Mouse (Mus musculus): ENCODE measurements around the gene Slco1b2. TPM values are rescaled to one million over a fixed set of nuclear protein-coding genes. Genes with fewer than 3 reads are reported as not detected.
"Not testable (repeated sequence)": the region's sequence is repeated elsewhere in the genome, so short reads cannot be mapped to it uniquely, and the experiment has no call there.

Slco1b2 gene
- 0.05 TPM in 1 of 2 replicates, not detected in the other for polyA plus RNA-seq (2015; fragmentation: Nextera tagmentation; extraction: Ambion mirVana)

GRCm38 (mm10) chr6:141629291-141629690, at the start of gene Slco1b2:
TSS of gene Slco1b2 (plus strand) at chr6:141629518.
- Histone ChIP-seq H3K4me2 (replicated peaks) (no peak within 1 kb of the TSS), H3K27me3 (replicated peaks) (no peaks in the 10 kb centered on the region), H3K9ac (no peak within 1 kb of the TSS), H3K27ac (no peak within 1 kb of the TSS), H3K36me3 (no peaks in the 10 kb centered on the region), H3K4me3 (replicated peaks) (no peak within 1 kb of the TSS), H3K4me1 (replicated peaks) (no peaks in the 10 kb centered on the region), H3K9me3 (no peaks in the 10 kb centered on the region)
- no peak for ATAC-seq
- 78% methylated on average over 3 of the region's 3 CpGs for WGBS

GRCm38 (mm10) chr6:141584791-141585403, 44.4 kb upstream of the Slco1b2 start:
- H3K9ac ChIP-seq, result no peak overlapping the region
- no peaks in the 10 kb centered on the region for H3K27me3 ChIP-seq (replicated peaks)
- WGBS, result 79% methylated on average over 1 of the region's 1 CpGs
- H3K4me3 ChIP-seq (replicated peaks), result no peak overlapping the region
- H3K4me2 ChIP-seq (replicated peaks), result no peak overlapping the region
- no peak for ATAC-seq
- H3K9me3 ChIP-seq, result no peaks in the 10 kb centered on the region
- no peak overlapping the region for H3K27ac ChIP-seq
- H3K36me3 ChIP-seq, result no peaks in the 10 kb centered on the region
- H3K4me1 ChIP-seq (replicated peaks), result no peaks in the 10 kb centered on the region

- Histone ChIP-seq H3K4me3 (replicated peaks) (no peak overlapping the region), H3K27ac (no peak overlapping the region), H3K36me3 (no peaks in the 10 kb centered on the region), H3K9me3 (no peaks in the 10 kb centered on the region), H3K4me2 (replicated peaks) (no peak overlapping the region), H3K27me3 (replicated peaks) (no peaks in the 10 kb centered on the region), H3K9ac (no peak overlapping the region), H3K4me1 (replicated peaks) (no peaks in the 10 kb centered on the region)
- peak; percentile 74 for ATAC-seq
- WGBS, result 20% methylated on average over 1 of the region's 1 CpGs
These were observed 39.3 kb upstream of the Slco1b2 start for GRCm38 (mm10) chr6:141590002-141590401.

- not testable (repeated sequence) for H3K27me3 ChIP-seq (replicated peaks); H3K27ac ChIP-seq; H3K4me1 ChIP-seq (replicated peaks); H3K4me3 ChIP-seq (replicated peaks); H3K9ac ChIP-seq; H3K36me3 ChIP-seq; H3K9me3 ChIP-seq; H3K4me2 ChIP-seq (replicated peaks)
- 19% methylated on average over 4 of the region's 4 CpGs for WGBS
- peak; percentile 81 for ATAC-seq
These were observed 38.6 kb upstream of the Slco1b2 start for GRCm38 (mm10) chr6:141590598-141591200.

- Histone ChIP-seq H3K27me3 (replicated peaks) (no peaks in the 10 kb centered on the region), H3K9ac (no peak overlapping the region), H3K4me1 (replicated peaks) (no peaks in the 10 kb centered on the region), H3K36me3 (no peaks in the 10 kb centered on the region), H3K9me3 (peaks cover 3% of the 10 kb centered on the region; the same call in 1 of the 2 replicates), H3K4me2 (replicated peaks) (no peak overlapping the region), H3K27ac (no peak overlapping the region), H3K4me3 (replicated peaks) (no peak overlapping the region)
- ATAC-seq, result no peak
- WGBS, result 87% methylated on average over 2 of the region's 2 CpGs
These were observed 33.2 kb upstream of the Slco1b2 start for GRCm38 (mm10) chr6:141596081-141596480.

GRCm38 (mm10) chr6:141597037-141597436, 32.3 kb upstream of the Slco1b2 start:
- H3K9ac ChIP-seq, result no peak overlapping the region
- WGBS, result 96% methylated on average over 2 of the region's 2 CpGs
- H3K4me2 ChIP-seq (replicated peaks), result no peak overlapping the region
- H3K4me3 ChIP-seq (replicated peaks), result no peak overlapping the region
- no peak for ATAC-seq
- no peak overlapping the region for H3K27ac ChIP-seq
- no peaks in the 10 kb centered on the region for H3K36me3 ChIP-seq
- no peaks in the 10 kb centered on the region for H3K27me3 ChIP-seq (replicated peaks)
- peaks cover 3% of the 10 kb centered on the region; the same call in 1 of the 2 replicates for H3K9me3 ChIP-seq
- H3K4me1 ChIP-seq (replicated peaks), result no peaks in the 10 kb centered on the region

GRCm38 (mm10) chr6:141600940-141601339, 28.4 kb upstream of the Slco1b2 start:
- H3K4me2 ChIP-seq (replicated peaks), result no peak overlapping the region
- no peak for ATAC-seq
- no peaks in the 10 kb centered on the region for H3K36me3 ChIP-seq
- H3K4me3 ChIP-seq (replicated peaks), result no peak overlapping the region
- H3K9me3 ChIP-seq, result peaks cover 3% of the 10 kb centered on the region; the same call in 1 of the 2 replicates
- no peak overlapping the region for H3K9ac ChIP-seq
- no peaks in the 10 kb centered on the region for H3K27me3 ChIP-seq (replicated peaks)
- WGBS, result 74% methylated on average over 9 of the region's 9 CpGs
- no peaks in the 10 kb centered on the region for H3K4me1 ChIP-seq (replicated peaks)
- H3K27ac ChIP-seq, result no peak overlapping the region

GRCm38 (mm10) chr6:141610702-141611260, 18.5 kb upstream of the Slco1b2 start:
- H3K4me1 ChIP-seq (replicated peaks), result no peaks in the 10 kb centered on the region
- ATAC-seq, result peak; percentile 61; the same call in 1 of the 2 replicates
- H3K4me2 ChIP-seq (replicated peaks), result no peak overlapping the region
- H3K27ac ChIP-seq, result no peak overlapping the region
- 69% methylated on average over 2 of the region's 2 CpGs for WGBS
- H3K9ac ChIP-seq, result no peak overlapping the region
- H3K27me3 ChIP-seq (replicated peaks), result no peaks in the 10 kb centered on the region
- no peaks in the 10 kb centered on the region for H3K36me3 ChIP-seq
- H3K9me3 ChIP-seq, result no peaks in the 10 kb centered on the region
- no peak overlapping the region for H3K4me3 ChIP-seq (replicated peaks)

- no peak overlapping the region for H3K9ac ChIP-seq
- H3K27me3 ChIP-seq (replicated peaks), result no peaks in the 10 kb centered on the region
- H3K4me2 ChIP-seq (replicated peaks), result no peak overlapping the region
- H3K4me1 ChIP-seq (replicated peaks), result no peaks in the 10 kb centered on the region
- ATAC-seq, result no peak
- H3K4me3 ChIP-seq (replicated peaks), result no peak overlapping the region
- no peak overlapping the region for H3K27ac ChIP-seq
- no peaks in the 10 kb centered on the region for H3K36me3 ChIP-seq
- H3K9me3 ChIP-seq, result no peaks in the 10 kb centered on the region
These were observed 15.3 kb upstream of the Slco1b2 start for GRCm38 (mm10) chr6:141614017-141614416.

GRCm38 (mm10) chr6:141615348-141615747, 14.0 kb upstream of the Slco1b2 start:
- no peaks in the 10 kb centered on the region for H3K36me3 ChIP-seq
- H3K4me1 ChIP-seq (replicated peaks), result no peaks in the 10 kb centered on the region
- H3K9me3 ChIP-seq, result no peaks in the 10 kb centered on the region
- no peak overlapping the region for H3K4me2 ChIP-seq (replicated peaks)
- H3K9ac ChIP-seq, result no peak overlapping the region
- 87% methylated on average over 3 of the region's 3 CpGs for WGBS
- no peak overlapping the region for H3K4me3 ChIP-seq (replicated peaks)
- H3K27ac ChIP-seq, result no peak overlapping the region
- ATAC-seq, result no peak
- no peaks in the 10 kb centered on the region for H3K27me3 ChIP-seq (replicated peaks)

- 76% methylated on average over 6 of the region's 6 CpGs for WGBS
- Histone ChIP-seq H3K9ac (no peak overlapping the region), H3K4me2 (replicated peaks) (no peak overlapping the region), H3K27ac (no peak overlapping the region), H3K4me1 (replicated peaks) (no peaks in the 10 kb centered on the region), H3K36me3 (no peaks in the 10 kb centered on the region), H3K9me3 (no peaks in the 10 kb centered on the region), H3K4me3 (replicated peaks) (no peak overlapping the region), H3K27me3 (replicated peaks) (no peaks in the 10 kb centered on the region)
- no peak for ATAC-seq
These were observed 3.6 kb downstream of the Slco1b2 start for GRCm38 (mm10) chr6:141632935-141633334.

GRCm38 (mm10) chr6:141635250-141635649, 5.9 kb downstream of the Slco1b2 start:
- H3K4me3 ChIP-seq (replicated peaks), result no peak overlapping the region
- ATAC-seq, result no peak
- H3K27me3 ChIP-seq (replicated peaks), result no peaks in the 10 kb centered on the region
- H3K9me3 ChIP-seq, result no peaks in the 10 kb centered on the region
- no peak overlapping the region for H3K4me2 ChIP-seq (replicated peaks)
- no peaks in the 10 kb centered on the region for H3K36me3 ChIP-seq
- 58% methylated on average over 2 of the region's 2 CpGs for WGBS
- H3K4me1 ChIP-seq (replicated peaks), result no peaks in the 10 kb centered on the region
- H3K27ac ChIP-seq, result no peak overlapping the region
- H3K9ac ChIP-seq, result no peak overlapping the region

GRCm38 (mm10) chr6:141640639-141641038, 11.3 kb downstream of the Slco1b2 start:
- 38% methylated on average over 1 of the region's 1 CpGs for WGBS
- 0 out of 2 replicates have a peak, but pooled peaks have one; percentile 20 for ATAC-seq
- Histone ChIP-seq H3K9me3 (no peaks in the 10 kb centered on the region), H3K4me2 (replicated peaks) (no peak overlapping the region), H3K4me1 (replicated peaks) (no peaks in the 10 kb centered on the region), H3K36me3 (no peaks in the 10 kb centered on the region), H3K9ac (no peak overlapping the region), H3K27ac (no peak overlapping the region), H3K4me3 (replicated peaks) (no peak overlapping the region), H3K27me3 (replicated peaks) (no peaks in the 10 kb centered on the region)

Data from intestine, embryonic 15.5 days (tissue).